Mouse (Mus musculus): ENCODE data around the gene Ppia.

Gene Ppia

GRCm38 (mm10) chr11:6404699-6405566, 10.3 kb upstream of the Ppia start:
- 59% methylated on average over 9 of the region's 9 CpGs for WGBS

- WGBS: 47% methylated on average over 4 of the region's 4 CpGs
Observed at GRCm38 (mm10) chr11:6405591-6406081, 9.6 kb upstream of the Ppia start.

- WGBS: 33% methylated on average over 14 of the region's 14 CpGs
Observed at GRCm38 (mm10) chr11:6406251-6407161, 8.7 kb upstream of the Ppia start.

GRCm38 (mm10) chr11:6407162-6407621, 8.1 kb upstream of the Ppia start:
- 76% methylated on average over 3 of the region's 3 CpGs for WGBS

GRCm38 (mm10) chr11:6410050-6410602, 5.1 kb upstream of the Ppia start:
- WGBS: 21% methylated on average over 5 of the region's 5 CpGs

GRCm38 (mm10) chr11:6410755-6411154, 4.5 kb upstream of the Ppia start:
- 83% methylated on average over 5 of the region's 5 CpGs for WGBS

GRCm38 (mm10) chr11:6411684-6412083, 3.6 kb upstream of the Ppia start:
- WGBS: under 1% methylated on average over 5 of the region's 5 CpGs

GRCm38 (mm10) chr11:6413264-6413663, 2.0 kb upstream of the Ppia start:
- 88% methylated on average over 12 of the region's 12 CpGs for WGBS

- 1% methylated on average over 97 of the region's 102 CpGs for WGBS
Observed at GRCm38 (mm10) chr11:6415551-6416404, 535 bp downstream of the Ppia start.

GRCm38 (mm10) chr11:6416405-6417034, 1.3 kb downstream of the Ppia start:
- 1% methylated on average over 30 of the region's 30 CpGs for WGBS

GRCm38 (mm10) chr11:6417069-6417468, 1.8 kb downstream of the Ppia start:
- 30% methylated on average over 2 of the region's 2 CpGs for WGBS

- WGBS: 70% methylated on average over 5 of the region's 5 CpGs
Observed at GRCm38 (mm10) chr11:6418751-6419150, 3.5 kb downstream of the Ppia start.

- 36% methylated on average over 4 of the region's 4 CpGs for WGBS
Observed at GRCm38 (mm10) chr11:6419156-6419555, 3.9 kb downstream of the Ppia start.

GRCm38 (mm10) chr11:6420283-6420703, 5.0 kb downstream of the Ppia start:
- 2% methylated on average over 1 of the region's 1 CpGs for WGBS

GRCm38 (mm10) chr11:6420722-6421350, 5.6 kb downstream of the Ppia start:
- WGBS: 89% methylated on average over 2 of the region's 2 CpGs

- 88% methylated on average over 7 of the region's 7 CpGs for WGBS
Observed at GRCm38 (mm10) chr11:6430186-6430585, 14.9 kb downstream of the Ppia start.

GRCm38 (mm10) chr11:6436442-6436841, 21.2 kb downstream of the Ppia start:
- 65% methylated on average over 8 of the region's 8 CpGs for WGBS

GRCm38 (mm10) chr11:6437667-6438066, 22.4 kb downstream of the Ppia start:
- WGBS: 92% methylated on average over 2 of the region's 2 CpGs

- WGBS: 95% methylated on average over 4 of the region's 4 CpGs
Observed at GRCm38 (mm10) chr11:6440171-6440570, 24.9 kb downstream of the Ppia start.

- WGBS: 97% methylated on average over 4 of the region's 4 CpGs
Observed at GRCm38 (mm10) chr11:6442566-6442965, 27.3 kb downstream of the Ppia start.

Measured in cerebral cortex, adult 2 months (tissue).